Mouse (Mus musculus) cortical plate, adult 2 months (tissue): Measurements from ENCODE around the gene Mblac2.

Source experiments
- CTCF ChIP-seq: fragments of 200-500 bp; IDR thresholded peaks from 2 replicates; pipeline ENCODE4 v1.5.1; 2011; ENCODE audit warnings: mild to moderate bottlenecking, control low read depth, low read length; ENCODE audit not compliant: insufficient read depth; ENCODE audit errors: extremely low read depth
- POLR2A ChIP-seq: fragments of 200-500 bp; IDR thresholded peaks from 2 replicates; pipeline ENCODE4 v1.6.1; 2011; ENCODE audit warnings: mild to moderate bottlenecking, low read length, control low read depth; ENCODE audit not compliant: insufficient read depth; ENCODE audit errors: extremely low read depth

DNA sequence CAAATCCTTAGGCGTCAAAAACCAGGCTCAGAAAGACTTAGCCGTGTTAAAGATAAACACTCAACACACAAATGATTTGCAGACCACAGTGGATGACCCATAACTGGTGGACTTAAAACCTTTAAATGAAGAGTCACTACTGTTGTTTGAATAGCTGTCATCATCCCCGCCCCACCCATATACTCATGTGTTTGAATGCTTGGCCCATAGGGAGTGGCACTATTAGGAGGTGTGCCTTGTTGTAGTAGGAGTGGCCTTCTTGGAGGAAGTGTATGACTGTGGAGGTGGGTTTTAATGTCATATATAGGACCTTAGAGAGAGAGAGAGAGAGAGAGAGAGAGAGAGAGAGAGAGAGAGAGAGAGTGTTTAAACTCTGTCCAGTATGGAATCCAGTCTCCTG is 28.0 kb upstream of the Mblac2 start:
- TF ChIP-seq CTCF (no peak), POLR2A (no peak)
